Mouse (Mus musculus): ENCODE measurements at regions not wholly inside any gene's neighbourhood (a gene's known extent, or its start where the extent isn't known, plus 50 kb on each side); places are given as distances from the start of the nearest gene placed in this dataset.

DNA sequence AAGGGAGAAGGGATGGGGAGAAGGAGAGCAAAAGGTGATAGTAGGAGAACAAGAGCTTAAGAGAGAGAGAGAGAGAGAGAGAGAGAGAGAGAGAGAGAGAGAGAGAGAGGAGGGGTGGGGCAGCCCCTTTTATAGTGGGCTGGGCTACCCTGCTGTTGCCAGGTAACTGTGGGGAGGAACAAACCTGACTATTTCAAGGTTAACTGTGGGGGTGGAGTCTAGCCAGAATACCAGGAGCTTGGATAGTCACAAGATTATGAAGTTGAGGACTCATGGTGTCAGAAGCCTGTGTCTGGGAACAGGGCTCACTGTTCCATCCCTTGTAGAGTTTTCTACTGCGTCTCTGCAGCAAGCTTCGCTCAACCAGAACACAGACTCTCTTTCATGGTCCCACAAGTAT, 438.2 kb upstream of the Atp10a start:
- TF ChIP-seq CTCF (conservative IDR thresholded peaks at IDR 0.05; ENCODE audit: low read length) (no peak), NANOG (IDR thresholded peaks at IDR 0.05; ENCODE audit: borderline replicate concordance, low read length) (no peak), POU5F1 (IDR thresholded peaks at IDR 0.05; ENCODE audit: borderline replicate concordance, low read length) (no peak)

Measured in E14TG2a.4 (cell line).